Mouse (Mus musculus) urinary bladder, postnatal 14 days (tissue): ENCODE results near the gene Cfap299.

Experiments
- DNase-seq: peaks from one replicate; pipeline ENCODE4 v3.0.0; 2021; ENCODE audit warnings: low spot score

Gene Cfap299

DNA sequence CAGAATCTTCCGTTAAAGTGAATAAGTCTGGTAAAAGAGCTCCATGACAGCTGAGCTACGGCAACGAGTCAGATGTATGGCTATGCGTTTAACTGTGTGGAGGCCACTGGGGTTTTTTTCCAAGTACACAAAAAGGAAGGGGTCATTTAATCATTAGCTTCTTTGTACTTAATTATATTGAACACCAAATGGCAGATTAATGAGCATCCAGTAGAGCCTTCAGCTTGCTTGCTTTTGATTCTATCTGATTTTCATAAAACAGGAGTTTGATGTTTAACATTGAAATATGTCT is 47.6 kb downstream of the Cfap299 start:
- DNase-seq, result no peak

DNA sequence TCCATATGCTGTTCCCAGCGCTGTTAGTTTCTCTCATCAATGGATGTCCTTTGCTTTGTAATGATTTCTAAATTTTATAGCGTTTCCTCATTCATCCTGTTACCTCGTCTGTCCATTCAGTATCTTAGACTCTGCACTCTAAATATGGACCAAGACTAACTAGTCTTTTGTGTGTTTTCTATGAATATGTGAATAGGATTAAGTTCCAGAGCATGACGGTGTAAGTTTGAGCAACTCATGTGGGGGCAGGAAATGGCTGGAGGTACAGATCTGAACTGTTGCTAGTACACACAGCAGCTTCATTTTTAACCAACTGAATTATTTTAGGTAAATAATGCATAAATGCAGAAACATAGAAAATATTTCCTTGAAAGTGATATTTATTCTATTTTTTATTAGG is 51.3 kb downstream of the Cfap299 start:
- DNase-seq, result no peak

DNA sequence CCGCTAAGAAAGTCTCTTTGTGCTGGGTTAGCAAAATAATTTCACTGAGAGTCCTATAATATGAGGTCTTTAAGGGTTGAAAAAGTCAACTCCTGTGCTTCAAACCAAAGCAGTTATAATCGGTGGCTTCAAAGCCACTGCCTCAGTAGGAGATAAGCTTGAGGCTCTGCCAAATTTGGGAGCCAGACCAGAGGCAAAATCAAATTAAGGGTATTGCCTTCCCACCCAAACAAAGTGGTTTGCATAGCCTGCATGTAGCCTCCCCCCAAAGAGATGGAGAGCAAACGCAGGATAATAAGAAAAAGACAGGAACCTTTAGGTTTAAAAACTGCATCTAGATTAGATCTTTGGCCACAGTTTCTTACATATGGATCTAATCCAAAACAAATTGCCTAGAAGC is 58.0 kb downstream of the Cfap299 start:
- DNase-seq, result no peak

DNA sequence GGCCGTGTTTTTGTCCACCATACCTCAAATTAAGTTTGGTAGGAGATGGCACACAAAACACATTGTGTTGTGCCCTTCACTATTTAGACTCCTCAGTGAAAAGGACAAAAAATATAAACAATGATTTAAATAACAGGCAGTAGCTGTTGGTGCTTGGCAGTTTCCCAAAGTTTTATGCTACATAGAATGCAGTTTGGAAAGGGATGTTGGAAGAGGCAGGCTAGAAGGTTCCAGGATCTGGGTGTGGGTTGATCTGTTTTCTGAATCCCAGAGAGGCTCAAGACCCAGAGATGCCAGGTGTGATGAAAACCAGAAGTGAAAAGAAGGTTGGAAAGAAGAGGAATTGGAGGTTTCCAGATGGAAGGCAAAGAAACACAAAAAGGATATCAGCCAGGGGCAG is 73.1 kb downstream of the Cfap299 start:
- no peak for DNase-seq

DNA sequence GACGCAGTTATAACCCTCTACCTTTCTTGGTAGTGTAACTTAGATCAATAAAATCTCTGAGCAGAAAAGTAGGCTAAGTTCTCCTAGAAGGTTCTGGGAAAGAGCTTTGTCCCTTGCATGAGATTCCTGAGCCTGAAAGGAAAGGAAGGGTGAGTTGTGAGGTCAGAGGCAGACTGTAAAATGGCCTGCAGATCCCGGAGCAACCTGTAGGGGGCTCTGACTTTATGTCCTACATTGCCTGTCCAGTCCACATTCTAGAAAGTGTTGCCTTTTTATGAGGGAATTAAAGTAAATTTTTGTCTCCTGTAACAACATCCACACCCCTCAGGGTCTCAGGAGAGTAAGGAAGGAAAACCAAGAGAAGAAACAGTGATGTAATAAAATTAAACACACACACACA is 81.0 kb downstream of the Cfap299 start:
- peak; percentile 16 for DNase-seq

DNA sequence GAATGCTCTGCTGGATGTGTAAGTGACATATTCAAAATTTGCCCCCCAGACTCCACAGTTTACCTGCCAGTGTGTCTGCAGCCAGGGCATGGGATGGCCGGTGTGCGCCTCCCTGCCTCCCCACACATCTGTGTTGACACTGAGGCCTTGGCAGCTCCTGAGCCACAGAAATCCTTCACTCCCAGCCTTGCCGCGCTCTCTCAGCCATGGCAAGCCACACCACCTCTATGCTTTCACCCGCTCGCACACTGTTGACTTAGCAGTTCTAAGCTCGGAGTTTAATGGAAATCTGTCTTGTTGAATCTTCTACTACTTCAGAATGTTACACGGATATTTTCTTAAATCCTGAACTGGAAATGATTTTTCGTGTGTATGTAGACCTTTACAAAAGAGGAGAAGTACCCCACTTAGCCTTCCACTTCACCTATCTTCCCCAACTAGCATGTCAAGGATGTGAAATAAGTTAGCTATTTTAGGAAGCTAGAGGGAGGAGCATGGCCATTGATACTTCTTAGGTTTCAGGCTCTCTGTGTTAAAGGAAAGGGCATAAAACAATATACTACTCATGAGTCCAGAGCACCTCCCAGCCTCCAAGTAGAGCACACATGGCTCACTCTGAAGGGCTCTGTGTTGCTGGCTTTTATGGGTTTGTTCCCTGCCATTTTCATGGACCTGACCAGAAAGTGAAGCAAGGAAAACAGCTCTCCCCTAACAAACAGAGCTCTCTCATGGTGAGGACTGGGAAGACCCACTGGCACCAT is 87.5 kb downstream of the Cfap299 start:
- DNase-seq, result no peak

DNA sequence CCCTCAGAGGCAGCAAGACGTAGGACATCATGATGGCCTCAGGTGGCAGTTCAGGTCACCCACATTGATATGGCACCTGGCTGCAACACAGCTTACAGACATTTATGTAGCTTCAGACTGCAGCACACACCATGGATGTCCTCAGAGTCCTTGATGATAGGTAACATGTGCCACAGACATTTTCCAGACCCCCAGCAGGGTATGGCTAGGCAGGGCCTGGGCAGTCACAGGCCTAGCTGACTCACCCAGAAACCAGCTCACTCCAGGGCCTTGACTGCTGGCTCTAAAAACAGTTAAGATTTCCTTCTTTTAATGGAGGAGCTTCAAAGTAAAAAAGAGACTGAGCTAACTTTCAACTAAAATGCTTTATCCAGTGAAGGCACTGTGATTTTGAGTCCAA is 95.9 kb downstream of the Cfap299 start:
- DNase-seq, result no peak

DNA sequence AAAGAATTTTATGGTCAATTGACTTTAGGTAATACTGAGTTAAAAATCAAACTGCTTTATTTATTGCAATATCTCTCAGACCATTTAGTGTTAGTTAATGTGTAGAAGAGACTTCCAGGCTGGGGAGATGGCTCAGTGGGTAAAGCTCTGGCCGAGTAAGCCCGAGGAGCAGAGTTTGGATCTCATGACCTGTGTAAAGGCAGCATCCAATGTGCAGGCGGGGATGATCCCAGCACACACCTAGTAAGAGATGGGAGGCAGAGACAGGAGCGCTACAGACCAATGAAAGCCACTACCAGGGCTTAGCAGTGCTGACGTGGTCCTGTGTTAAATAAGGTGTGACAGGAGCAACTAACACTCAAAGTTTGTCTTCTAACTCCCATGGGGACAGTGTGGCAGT is 97.0 kb downstream of the Cfap299 start:
- no peak for DNase-seq

DNA sequence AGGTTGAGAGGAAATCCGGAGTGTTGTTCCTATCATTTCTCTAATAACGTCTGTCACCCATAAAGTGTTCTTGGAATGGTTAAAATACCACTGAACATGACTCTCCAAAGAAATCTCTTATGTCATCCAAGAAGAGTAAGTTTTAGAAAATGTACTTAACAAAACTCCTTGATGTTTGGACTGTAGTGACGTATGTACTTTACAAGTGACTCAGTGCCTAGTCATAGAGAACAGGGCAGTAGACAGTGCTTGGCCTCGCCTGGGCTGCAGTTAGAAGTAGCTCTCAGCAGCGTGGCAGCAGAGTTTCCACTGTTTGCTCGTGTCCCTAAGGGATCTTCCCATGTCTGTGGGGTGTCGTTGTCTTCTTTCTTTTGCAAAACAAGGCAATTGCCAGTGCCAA is 101.0 kb downstream of the Cfap299 start:
- DNase-seq, result no peak

DNA sequence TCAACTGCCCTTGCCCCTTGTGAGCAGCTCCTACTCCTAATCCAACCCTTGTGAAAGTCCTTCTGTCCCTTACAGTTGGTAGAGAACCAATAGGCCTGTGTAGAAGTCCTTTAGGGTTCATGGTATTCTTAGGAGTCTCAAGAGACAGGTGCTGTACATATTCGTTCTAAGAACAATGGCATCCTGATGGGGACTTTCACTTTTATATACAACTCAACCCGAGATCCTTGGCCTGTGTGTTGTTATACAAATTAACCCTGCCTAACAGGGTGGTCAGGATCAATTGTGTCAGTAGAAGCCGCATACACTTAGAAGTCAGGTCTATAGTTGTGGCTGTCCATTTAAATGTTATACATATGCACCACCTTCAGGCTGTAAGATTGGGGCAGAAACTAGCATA is 109.6 kb downstream of the Cfap299 start:
- no peak for DNase-seq

DNA sequence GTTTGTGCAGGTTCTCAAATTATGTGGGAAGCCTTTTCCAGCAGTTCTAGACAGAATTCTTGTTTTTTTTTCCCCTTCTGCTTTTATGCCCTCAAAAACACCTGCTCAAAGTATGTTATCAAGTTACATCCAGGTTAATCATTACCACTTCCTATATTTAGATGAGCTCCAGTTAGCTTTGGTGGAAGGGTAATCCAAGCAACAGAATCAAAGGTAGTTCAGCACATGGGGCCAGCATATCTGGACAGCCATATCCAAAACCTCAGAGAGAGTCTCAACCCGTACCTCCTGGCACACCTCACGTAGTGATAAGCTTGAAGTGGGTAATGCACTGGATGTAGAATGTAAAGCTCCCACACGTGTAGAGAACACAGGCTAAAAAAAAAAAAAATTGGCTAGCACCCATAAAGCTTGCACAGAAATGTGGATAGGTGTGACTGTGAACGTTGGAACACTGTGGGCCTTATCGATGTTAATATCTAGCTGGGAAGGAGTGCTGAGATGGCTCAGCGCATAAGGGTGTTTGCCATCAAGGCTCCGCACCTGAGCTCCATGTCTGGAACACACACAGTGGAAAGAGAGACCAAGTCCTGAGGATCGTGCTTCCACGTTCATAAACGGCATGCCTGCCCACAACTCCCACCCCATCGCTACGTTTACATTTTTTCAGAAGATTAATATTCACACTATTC is 117.8 kb downstream of the Cfap299 start:
- DNase-seq, result no peak

DNA sequence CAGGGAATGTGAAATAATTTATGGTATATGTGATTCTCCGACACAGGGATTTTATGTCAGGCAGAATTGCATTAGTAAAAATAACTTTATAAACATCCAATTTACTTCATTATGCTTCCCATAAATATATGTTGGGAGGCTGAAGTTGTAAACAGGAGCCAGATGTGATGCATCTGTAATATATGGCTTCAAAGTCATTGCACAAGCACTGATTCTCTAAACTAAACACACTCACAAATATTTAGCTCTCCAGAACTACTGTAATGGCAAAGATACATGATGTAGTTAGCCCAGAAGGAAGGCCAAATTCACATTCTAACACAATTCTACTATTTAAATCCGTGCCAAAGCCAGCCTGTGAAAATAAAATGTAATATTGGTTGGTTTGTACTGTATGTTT is 120.8 kb downstream of the Cfap299 start:
- DNase-seq, result no peak

DNA sequence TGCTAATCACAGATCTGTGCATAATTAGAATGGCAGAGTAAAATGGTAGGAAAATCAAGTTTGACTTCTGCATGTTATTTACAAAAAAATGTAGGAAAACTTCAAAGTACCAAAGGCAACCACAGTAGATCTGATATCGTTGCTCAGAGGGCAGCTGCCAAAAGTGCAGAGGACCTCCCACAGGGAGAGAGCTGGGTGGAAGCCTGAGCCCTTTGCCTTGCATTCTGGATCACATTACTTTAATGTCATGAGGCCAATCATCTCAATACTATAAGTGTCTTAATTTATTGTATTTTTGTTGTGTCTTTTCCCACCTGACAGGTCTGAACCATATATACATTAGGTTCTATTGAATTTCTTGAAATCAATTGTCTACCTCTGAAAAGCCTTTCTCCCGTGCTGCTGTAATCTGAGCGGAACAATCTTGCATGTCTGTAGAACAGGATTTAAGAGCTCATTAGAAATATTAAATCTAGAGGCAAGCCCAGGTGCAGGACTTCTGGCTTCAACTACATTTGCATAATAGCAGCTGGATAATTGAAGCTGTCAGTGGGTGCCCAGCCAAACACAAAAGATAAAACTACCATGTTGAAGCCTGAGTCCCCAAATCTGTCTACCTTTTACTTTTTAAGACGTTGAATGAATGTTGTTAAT is 137.9 kb downstream of the Cfap299 start:
- no peak for DNase-seq

DNA sequence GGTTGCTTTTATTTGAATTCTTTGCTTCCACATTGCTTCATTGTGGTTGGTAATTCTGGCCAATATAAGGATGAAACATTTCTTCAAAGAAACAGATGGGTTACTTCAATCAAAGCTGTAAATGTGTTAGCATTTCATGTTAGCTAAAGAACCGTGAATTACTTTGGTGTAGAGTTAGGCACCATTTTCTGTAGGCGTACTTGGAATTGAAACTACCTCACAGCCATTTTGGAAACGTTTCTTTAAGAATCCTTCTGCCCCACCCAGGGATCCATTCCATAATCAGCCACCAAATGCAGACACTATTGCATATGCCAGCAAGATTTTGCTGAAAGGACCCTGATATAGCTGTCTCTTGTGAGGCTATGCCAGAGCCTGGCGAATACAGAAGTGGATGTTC is 140.9 kb downstream of the Cfap299 start:
- no peak for DNase-seq

DNA sequence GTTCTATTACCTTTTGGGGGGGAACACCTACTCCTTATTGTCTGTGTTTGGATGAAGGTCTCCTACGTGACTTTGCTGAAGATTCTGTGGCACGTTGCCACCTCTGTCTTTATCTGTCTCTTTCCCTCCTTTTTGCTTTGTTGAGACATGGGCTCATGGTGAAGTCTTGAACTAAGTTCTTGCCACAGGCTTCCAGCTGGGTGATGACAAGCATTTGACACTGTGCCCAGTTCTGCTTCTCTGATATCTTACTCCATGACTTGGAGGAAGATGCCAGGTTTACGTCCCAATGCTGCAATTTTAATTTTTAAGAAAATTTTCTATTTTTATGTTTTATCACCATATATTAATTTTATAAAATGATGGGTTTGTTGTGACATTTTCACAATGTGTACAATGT is 147.4 kb downstream of the Cfap299 start:
- no peak for DNase-seq

DNA sequence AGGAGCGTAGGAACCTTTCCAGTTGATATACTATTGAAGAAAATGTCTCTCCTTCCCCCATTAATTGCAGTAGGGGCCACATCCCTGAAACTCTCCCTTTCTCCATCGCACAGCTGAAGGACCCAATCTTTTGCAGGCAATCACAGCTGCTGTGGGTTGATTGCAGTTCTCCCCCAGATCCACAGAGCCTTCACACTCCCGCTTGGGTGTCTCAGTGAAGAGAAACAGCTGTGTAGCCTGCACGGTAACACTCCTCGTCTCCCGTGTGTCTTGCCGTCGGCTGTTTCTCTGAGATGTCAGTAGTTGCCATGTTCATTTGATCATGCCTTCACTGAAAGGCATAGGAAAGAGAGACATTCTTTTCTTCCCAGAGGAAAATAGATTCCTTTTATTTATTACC is 148.2 kb downstream of the Cfap299 start:
- no peak for DNase-seq

DNA sequence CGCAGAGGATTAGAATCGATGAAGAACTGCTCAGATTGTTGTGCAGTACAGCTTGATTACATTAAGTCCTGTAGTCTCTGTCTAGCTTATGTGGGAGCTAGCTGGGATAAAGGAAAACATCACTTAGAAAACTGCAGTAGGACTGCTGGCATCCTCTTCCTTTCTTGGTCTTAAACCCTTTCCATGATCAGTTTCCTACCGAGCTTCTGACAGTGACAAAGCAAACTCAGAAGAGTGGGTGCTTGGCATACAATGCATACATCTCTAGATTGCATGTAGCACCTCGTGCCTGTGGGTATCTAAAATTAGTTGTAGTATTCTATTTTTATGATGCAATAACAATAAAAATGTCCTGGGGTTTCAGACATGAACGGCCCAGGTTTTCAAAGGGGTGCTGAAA is 154.4 kb downstream of the Cfap299 start:
- no peak for DNase-seq

DNA sequence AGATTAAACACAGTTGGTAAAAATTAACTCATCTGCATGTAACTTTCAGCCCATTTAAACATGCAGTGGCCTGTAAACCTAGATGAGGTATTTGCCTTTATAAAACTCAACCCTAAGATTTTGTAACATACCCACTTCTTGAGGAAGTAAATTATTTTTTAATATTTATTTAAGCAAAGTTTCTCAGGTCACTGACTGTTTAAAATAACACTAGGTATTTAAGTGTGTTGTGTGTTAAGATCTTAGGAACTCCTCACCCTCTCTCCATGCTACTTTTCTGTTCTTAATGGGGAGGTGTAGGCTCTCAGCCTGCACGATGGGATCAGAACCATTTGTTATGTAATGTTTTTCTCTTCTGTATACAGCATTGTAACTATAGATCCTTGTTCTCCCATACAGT is 156.1 kb downstream of the Cfap299 start:
- no peak for DNase-seq

DNA sequence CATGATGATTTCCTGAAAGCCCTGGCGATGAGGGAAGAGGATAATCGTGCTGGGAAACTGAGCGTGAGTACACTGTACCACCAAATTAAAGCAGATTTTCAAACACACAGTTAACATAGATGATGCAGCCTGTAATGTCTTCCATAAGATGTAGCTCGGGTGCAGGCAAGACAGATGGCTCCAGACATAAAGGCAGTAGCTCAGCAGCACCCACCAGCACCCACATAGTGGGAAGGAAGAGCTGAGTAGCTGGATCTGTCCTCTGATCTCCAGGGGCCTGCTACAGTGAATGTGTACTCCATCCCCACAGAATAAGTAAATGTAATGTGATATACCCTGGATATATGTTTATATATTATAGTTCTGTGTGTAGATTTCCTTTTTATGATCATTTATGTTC is 169.2 kb downstream of the Cfap299 start:
- DNase-seq, result no peak

DNA sequence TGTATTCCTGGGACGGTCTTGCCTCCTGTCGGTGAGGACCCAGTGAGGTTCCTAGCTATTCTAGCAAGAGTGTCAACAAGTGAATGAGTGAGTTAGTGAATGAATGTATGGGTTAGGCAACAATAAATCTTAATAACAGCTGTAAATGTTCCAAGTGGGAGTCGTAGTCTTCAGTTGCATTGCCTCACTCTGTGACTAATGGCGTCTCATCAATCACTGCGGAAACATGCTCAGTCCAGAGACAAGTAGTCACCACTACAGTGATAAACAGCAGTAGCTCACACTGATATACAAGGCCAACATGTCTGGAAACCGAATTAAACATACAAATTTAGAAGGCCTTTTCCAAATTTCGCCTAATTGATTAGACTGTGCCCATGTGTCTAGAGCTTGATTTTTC is 187.1 kb downstream of the Cfap299 start:
- no peak for DNase-seq

DNA sequence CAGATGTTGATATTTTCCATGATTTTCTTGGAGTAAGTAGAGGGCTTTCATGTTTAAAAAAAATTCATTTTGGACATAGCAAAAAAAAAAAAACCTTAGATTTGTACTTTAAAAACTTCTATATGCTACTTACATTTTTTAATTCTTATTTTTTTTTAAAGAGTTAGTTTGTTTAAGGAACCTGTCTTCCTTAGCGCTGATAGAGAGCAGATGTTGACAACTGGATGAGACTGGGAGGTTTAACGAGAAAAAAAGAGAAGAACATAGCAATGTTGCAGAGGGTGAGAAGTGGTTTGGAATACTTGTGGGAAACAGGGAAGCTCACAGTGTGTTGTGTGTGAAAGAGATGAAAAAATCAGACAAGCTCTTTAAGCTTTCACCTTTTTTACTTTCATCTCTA is 191.0 kb downstream of the Cfap299 start:
- no peak for DNase-seq

DNA sequence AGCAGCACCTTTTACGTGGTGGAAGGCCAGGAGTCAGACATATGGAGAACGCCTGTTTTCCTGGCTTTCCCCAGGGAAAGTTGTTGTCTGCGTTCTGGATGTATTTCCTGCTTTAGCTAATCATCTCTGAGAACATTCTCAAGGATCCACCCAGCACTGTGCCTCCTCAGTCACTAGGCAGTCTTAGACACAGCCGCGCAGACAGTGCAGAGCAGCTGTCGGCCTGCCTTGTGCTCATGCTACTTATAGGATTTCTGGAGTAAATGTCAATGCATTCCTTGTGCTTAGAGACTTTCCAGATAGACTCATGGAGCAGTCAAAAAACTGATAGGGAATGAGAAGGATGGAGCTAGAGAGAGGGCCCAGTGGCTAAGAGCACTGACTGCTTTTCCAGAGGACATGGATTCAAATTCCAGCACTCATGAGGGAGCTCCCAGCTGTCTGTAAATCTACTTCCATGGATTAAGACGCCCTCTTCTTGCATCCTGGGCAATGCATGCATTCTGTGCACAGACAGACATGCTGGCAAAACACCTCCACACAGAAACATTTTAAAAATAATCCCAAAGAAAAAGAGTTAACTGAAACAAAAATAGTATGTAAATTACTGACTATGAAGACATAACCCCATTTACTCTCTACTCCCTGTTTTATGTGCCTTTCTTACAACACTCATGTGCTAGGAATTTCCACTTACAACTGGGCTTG is 193.3 kb downstream of the Cfap299 start:
- DNase-seq, result no peak

DNA sequence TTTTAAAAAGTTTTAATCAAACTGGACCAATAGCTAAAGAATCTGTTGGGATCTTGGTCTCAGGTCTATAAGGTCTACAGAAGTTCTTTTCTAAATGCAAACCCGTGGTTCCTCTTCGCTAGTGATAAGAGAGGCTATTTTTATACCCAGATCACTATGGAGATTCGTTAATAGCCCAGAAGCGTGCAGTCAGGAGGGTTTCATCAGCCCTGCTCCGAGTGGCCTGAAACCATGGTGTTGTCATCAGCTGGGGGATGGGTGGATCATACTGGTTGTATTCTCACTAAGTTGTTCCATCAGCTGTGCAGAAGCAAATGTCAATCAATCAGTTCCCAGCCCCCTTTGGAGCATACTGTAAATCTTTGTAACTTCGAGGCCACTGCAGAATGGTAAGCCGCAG is 193.9 kb downstream of the Cfap299 start:
- no peak for DNase-seq
